Mouse (Mus musculus): ENCODE data around the gene Rps29.

Rps29 gene

GRCm38 (mm10) chr12:69158765-69159577 is at the start of gene Rps29:
TSS of gene Rps29 (minus strand) at chr12:69159186.
- DNase-seq = peak; percentile 96 to 98

GRCm38 (mm10) chr12:69208520-69208919 is 49.5 kb upstream of the Rps29 start:
- DNase-seq = no peak

- no peak for DNase-seq
Observed at GRCm38 (mm10) chr12:69207926-69208325, 48.9 kb upstream of the Rps29 start.

- no peak for DNase-seq
Observed at GRCm38 (mm10) chr12:69207396-69207795, 48.4 kb upstream of the Rps29 start.

- no peak for DNase-seq
Observed at GRCm38 (mm10) chr12:69204052-69204833, 45.3 kb upstream of the Rps29 start, which contains the start of gene Gm49384. TSS of gene Gm49384 (minus strand) at chr12:69204267.

- no peak for DNase-seq
Observed at GRCm38 (mm10) chr12:69198985-69199384, 40.0 kb upstream of the Rps29 start.

GRCm38 (mm10) chr12:69198164-69198535 is 39.2 kb upstream of the Rps29 start, which contains the start of gene Dnaaf2:
TSS of gene Dnaaf2 (minus strand) at chr12:69198429.
- DNase-seq = peak; percentile 88 to 89

GRCm38 (mm10) chr12:69197378-69198163 is 38.6 kb upstream of the Rps29 start:
- DNase-seq = peak; percentile 81 to 83

GRCm38 (mm10) chr12:69196444-69197377 is 37.7 kb upstream of the Rps29 start, which contains the start of gene Gm49383:
TSS of gene Gm49383 (minus strand) at chr12:69197104.
- DNase-seq = peak; percentile 84 to 85

GRCm38 (mm10) chr12:69192637-69193036 is 33.7 kb upstream of the Rps29 start:
- no peak for DNase-seq

GRCm38 (mm10) chr12:69191396-69191795 is 32.4 kb upstream of the Rps29 start:
- no peak for DNase-seq

GRCm38 (mm10) chr12:69190522-69190921 is 31.5 kb upstream of the Rps29 start:
- DNase-seq = peak; percentile 30 to 36

GRCm38 (mm10) chr12:69190074-69190473 is 31.1 kb upstream of the Rps29 start:
- DNase-seq = no peak

GRCm38 (mm10) chr12:69186811-69187471 is 28.0 kb upstream of the Rps29 start:
- no peak for DNase-seq

GRCm38 (mm10) chr12:69185371-69185770 is 26.4 kb upstream of the Rps29 start:
- no peak for DNase-seq

- peak in 1 of 2 experiments; percentile 79 for DNase-seq
Observed at GRCm38 (mm10) chr12:69184342-69185295, 25.6 kb upstream of the Rps29 start.

- DNase-seq = peak; percentile 100
Observed at GRCm38 (mm10) chr12:69183583-69184308, 24.8 kb upstream of the Rps29 start, which contains the start of the genes Rpl36al and Mgat2. TSS of gene Rpl36al (minus strand) at chr12:69184083. TSS of gene Mgat2 (plus strand) at chr12:69184157.

- no peak for DNase-seq
Observed at GRCm38 (mm10) chr12:69181800-69182199, 22.8 kb upstream of the Rps29 start.

GRCm38 (mm10) chr12:69179371-69179770 is 20.4 kb upstream of the Rps29 start:
- DNase-seq = no peak
